Mouse (Mus musculus) c-Kit-positive CD71-positive TER-119-positive erythroid progenitor cells, embryonic 14.5 days (primary cell): ENCODE data around the gene Mapk3.
"Not testable (repeated sequence)": the region's sequence is repeated elsewhere in the genome, so short reads cannot be mapped to it uniquely, and the experiment has no call there.

Experiments used
- DNase-seq: peaks from one replicate; pipeline ENCODE4 v3.0.0-alpha.2; 2013; ENCODE audit warnings: low spot score

Mapk3 gene

DNA sequence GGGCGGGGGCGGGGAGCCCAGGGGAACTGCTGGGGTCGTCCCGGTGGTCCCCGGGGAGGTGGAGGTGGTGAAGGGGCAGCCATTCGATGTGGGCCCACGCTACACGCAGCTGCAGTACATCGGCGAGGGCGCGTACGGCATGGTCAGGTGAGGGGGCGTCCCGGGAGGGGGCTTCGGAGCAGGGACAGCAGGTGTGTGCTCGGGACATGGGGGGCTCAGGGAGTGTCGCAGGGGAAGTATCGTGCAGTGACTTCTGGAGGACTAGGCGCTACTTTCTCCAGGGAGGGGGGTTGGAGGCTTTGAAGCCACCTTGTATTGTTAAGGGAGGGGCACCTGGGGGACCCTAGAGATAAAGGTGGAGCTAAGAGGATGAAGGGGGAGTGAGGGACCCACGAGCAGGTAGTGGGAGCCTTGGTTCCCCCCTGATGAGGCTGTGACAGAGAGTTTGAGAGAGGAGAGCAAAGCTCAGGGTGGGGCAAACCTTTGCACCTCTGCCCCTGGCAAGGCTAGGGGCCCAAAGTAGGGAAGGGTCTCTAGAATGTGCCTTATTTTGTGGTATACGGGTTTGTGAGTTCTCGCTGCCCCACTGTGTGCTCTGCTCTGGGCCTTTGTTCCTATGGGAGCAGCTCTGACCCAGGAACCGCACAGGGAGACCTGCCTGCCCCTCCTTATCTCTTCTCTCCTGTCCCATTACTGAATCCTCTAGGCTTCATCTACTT, 430 bp downstream of the Mapk3 start:
- DNase-seq = peak; percentile 28

DNA sequence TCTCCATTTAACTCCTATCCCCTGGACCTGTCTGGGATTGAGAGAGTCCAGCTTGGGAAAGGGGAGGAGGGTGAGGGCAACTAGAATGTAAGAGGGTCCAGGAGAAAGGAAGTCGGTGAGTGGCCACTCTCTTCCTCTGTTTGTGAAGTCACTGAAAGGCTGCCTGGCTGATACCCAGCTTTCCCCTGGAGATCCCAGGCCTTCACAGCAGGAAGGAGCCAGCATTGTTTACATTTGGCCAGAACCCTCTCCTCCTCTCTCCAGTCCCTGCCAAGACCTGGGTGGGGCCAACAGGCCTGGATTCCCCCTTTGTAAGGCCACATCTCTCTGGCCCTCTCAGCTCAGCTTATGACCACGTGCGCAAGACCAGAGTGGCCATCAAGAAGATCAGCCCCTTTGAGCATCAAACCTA, 996 bp downstream of the Mapk3 start:
- DNase-seq = no peak

DNA sequence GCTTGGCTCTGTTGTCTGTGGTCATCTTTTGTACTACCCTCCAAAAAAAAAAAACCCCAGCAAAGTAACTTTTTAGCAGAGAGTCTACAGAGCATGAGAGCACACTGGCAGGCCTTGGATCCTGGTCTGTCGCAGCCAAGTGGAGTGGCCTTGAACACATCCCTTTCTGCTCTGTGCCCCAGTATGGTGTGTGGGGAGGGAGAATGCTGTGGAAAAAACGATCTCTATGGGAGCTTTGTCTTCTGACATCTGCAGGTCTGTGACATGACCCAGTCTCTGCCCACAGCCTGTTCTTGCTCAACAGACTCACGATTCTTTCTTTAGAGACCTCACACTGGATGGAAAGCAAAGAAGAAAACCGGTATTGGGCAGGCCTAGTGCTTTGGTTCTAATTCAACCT, 1.6 kb downstream of the Mapk3 start:
- no peak for DNase-seq

DNA sequence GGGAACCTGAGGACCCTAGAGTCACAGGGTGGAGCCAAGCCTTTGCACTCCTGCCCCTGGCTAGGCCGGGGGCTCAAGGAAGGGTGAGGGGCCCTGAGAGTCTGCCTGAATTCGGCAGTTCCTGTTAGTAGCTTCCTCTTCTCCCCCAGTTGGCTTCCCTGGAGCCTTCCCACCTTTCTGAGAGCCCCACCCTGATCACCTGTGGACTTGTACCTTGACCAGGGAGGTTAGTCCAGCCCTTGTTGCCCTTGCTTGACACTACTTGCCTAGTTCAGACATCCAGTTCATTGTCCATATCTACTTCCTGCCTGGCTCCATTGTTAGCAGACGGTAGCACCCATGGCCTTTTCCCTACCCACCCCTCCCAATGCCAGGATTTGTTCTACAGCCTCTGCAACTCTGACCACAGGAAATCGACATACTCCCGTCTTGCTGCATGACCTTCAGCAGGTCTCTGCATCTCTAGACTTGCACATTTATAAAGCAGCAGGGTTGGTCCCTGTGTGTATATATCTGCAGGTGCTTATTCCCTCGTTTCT, 2.2 kb downstream of the Mapk3 start:
- DNase-seq = no peak

DNA sequence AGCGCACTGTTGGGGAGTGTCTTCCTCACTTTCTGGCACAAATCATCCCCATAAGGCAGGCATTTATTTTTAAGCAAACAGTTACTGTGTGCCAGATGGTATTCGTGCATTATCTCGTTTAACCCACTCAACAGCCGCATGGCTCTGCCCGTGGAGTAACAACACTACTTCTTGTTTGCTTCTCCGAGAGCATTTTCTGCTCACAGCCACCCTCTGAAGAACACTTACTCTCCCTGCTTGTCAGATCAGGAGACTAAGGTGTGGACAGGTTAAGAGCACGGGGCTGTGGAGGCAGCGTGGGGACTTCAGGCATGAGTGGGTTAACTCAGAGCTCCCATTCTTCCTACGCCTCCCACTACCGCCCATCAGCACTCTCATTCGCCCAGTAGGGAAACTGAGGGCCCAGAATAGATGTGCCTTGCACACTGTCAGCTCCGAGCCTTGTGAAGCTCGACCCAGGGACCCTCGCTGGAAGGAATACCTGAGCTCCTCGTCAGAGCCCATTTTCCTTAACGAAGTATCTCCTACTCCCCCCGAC, 3.1 kb downstream of the Mapk3 start:
- no peak for DNase-seq

DNA sequence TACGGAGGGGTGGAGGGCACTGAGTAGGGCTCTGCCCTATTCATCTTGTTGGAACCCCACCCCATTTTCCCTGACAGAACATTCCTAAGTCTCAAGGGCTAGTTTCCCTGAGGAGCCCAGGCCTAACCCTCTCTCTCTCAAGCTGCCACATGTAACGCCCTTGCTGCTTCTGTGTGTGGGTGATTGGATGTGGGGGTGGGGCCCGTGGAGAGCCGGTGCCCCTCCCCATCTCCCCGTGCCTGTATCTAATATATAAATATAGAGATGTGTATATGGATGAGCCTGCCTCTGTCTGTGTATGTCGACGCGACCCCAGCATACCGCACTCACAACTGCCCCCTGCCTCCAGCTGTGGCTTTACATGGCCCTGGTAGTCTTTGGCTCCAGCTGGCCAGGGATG, 6.1 kb downstream of the Mapk3 start:
- DNase-seq = no peak

DNA sequence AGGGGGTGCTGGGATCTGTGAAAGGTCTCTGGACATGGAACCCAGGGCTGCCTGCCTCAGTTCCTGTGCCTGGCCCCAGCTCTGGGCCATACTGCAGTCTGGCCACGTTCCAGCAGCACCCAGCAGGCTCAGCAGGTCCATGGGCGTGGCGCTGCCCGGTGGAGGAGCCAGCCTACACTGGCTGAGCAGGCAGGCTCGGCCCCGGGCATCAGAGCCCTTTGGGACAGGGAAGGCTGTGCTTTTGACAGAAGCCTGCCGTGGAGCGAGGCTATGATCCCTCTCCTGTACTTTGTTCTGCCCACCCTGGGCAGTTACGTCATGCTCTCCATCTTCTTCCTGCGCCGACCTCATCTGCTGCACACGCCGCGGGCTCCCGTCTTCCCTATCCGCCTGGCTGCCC, 6.8 kb downstream of the Mapk3 start, which contains the start of gene Gdpd3:
Gdpd3 (plus strand) TSS at position 134 of the 400 bp plus-strand sequence.
- no peak for DNase-seq

DNA sequence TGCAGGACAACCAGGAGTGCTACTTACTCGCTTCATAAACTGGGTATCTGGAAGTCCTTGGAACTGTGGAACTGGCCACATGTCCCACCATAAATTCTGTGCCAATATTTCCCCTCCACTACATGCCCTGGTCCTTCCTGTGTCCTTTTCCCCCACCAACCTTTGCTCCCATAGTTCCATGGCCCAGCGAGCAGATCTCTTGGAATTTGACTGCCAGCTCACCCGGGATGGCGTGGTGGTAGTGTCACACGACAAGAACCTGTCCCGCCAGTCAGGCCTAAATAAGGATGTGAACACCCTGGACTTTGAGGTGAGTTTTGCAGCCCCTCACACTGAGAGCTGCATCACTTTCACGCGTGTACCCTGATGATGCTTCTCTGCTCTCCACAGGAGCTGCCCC, 7.6 kb downstream of the Mapk3 start:
- DNase-seq = no peak

DNA sequence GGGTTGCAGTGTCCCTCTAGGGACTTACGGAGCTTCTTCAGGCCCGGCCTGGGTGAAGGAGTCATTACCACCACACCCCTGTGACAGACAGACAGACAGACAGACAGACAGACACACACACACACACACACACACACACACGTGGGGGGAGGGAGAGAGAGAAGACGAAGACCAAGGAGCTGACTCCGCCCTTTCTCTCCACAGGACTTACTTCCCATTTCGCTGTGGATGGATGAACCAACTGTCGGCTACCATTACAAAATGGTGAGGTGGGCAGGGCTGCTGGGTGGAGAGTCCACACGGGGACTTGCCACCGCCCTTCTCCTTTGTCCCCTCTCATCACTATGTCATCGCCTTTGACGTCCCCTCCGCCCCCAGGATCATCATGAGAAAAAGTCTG, 11.4 kb downstream of the Mapk3 start:
- no peak for DNase-seq

DNA sequence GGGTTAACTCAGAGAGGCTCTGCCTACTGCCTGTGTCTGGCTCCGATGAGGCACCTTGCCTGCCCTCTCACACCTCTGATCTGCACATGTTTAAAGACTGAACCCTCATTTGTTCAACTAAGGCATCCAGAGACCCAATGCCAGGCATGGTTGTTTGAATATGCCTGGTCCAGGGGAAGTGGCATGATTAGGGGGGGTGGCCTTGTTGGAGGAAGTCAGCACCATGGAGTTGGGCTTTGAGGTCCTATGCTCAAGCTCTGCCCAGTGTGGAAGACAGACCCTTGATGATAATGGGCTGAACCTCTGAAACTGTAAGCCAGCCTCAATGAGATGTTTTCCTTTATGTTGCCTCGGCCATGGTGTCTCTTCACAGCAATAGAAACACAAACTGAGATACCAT, 13.9 kb downstream of the Mapk3 start:
- DNase-seq = no peak

DNA sequence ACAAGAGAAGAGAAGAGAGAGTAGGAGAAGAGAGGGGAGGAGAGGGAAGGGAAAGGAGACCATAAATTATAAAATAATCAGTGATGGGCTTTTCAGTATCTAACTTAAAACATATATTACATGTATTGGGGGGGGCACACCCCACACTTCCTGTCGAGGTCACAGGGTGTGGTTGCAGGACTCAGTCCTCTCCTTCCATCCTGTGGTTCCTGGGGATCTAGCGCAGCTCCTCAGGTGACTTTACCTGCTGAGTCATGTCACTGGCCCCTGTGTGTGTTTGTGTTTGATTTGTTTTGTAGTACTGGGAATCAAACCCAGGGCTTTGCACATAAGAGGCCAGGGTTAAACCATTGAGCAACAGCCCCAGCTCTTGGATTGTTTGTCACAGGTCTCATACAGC, 15.1 kb downstream of the Mapk3 start:
- no peak for DNase-seq

DNA sequence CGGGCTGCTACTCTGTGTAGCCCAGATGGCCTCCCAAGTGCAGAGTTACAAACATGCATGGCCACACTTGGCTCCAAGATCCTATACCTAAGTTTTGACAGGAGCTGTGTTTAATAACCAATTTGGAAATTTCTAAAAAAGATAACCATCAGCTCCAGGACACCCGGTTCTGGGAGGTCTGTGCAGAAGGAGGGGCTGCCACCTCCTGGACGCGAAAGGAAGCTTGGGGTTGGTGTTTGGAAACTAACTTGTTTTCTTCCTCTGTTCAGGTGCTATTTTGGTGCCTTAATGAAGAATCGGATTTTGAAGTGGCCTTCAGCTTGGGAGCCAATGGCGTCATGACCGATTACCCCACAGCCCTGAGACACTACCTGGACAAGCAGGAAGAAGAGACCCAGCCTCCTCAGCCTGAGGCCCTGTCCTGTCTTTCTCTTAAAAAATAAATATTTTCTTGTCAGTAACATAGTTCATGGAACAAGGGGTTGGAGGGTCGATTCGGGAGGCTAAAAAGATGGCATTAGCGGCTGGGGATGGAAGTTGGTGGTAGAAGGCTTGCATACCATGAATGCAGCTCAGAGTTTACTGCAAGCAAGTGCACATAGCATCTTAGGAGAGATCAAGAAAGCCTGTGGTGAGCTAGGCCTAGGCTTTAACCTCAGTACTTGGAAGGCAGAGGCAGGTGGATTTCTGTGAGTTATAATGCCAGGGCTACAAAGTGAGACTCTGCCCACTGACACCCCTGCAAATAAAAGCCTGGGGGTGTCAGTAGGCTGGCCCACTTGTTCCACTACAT, 16.0 kb downstream of the Mapk3 start:
- no peak for DNase-seq

DNA sequence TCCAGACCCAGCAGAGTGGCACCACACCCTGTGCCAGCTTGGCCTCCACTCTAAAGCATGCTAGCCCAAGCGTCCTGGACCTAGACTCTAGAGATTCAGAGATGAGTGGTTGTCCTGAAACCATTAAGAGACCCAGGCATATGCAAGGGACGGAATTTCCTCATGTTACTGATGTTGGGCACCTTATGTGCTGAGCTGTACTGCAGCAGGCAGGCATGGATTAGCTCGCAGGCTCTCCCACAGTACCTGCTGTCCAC, 16.5 kb downstream of the Mapk3 start:
- no peak for DNase-seq

DNA sequence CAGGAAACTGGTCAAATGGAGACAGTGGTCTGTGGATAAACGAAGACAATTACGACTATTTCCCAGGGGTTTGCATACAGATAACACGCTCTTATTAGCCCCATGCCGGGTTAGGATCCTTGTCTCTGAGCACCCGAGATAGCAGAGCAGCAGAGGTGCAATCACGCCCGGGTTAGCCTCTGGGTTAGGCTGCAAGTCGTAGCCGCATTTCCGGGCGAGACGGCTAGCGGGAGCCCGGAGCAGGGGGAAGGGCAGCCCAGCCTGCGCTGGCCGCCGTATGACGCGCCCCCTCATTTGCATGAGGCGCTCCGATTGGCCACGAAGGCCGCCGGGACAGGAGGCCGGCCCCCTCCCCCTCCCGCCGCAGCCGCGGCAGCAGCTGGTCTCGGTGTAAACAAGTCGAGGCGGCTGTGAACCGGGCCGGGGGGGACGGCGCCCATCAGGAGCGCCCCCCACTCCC, 17.2 kb downstream of the Mapk3 start, which contains the start of gene Ypel3:
Ypel3 (plus strand) TSS at position 358 of the 460 bp plus-strand sequence.
- DNase-seq = peak; percentile 84

DNA sequence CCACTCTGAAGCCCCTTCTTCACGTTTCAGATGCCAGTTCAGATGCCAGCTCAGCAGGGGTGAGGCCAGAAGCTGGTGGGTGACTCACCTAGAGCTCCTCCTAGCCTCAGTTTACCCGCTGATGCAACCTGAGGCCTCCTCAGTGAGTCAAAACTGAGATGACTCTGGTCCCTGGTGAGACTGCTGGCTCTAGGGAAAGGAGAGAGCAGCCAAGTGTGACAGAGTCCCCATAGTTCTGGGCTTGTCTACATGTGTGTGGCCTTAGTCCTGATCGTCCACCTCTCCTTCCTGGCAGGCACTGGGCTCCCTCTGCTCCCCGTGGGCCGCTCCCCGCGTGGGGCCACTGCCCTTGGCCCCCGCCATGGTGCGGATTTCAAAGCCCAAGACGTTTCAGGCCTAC, 18.1 kb downstream of the Mapk3 start:
- no peak for DNase-seq

DNA sequence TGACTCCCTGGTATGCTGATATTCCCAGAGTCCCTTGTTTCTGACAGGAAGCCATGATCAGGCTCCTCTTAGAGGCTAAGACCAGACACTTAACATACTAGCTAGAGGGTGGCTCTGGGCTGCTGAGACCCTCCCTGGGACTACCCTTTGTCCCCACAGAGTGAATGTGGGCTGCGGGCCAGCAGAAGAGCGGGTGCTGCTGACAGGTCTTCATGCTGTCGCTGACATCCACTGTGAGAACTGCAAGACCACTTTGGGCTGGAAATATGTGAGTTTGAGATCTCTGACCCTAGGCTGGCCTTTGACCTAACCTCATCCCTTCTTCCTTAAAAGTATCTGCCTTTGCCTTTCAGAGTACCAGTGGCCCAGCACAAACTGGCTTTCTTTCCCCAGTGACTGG, 18.7 kb downstream of the Mapk3 start:
- DNase-seq = no peak

DNA sequence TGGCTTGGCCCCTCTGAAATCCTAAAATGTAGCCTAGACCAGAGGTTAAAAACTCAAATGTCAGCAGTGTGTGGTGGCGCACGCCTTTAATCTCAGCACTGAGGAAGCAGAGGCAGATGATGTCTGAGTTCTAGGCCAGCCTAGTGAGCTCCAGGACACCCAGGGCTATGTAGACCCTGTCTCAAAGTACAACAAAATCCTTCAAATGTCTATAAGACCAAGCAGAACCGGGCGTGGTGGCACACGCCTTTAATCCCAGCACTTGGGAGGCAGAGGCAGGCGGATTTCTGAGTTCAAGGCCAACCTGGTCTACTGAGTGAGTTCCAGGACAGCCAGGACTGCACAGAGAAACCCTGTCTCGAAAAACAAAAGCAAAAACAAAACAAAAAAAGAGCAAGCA, 19.7 kb downstream of the Mapk3 start:
- not testable (repeated sequence) for DNase-seq

DNA sequence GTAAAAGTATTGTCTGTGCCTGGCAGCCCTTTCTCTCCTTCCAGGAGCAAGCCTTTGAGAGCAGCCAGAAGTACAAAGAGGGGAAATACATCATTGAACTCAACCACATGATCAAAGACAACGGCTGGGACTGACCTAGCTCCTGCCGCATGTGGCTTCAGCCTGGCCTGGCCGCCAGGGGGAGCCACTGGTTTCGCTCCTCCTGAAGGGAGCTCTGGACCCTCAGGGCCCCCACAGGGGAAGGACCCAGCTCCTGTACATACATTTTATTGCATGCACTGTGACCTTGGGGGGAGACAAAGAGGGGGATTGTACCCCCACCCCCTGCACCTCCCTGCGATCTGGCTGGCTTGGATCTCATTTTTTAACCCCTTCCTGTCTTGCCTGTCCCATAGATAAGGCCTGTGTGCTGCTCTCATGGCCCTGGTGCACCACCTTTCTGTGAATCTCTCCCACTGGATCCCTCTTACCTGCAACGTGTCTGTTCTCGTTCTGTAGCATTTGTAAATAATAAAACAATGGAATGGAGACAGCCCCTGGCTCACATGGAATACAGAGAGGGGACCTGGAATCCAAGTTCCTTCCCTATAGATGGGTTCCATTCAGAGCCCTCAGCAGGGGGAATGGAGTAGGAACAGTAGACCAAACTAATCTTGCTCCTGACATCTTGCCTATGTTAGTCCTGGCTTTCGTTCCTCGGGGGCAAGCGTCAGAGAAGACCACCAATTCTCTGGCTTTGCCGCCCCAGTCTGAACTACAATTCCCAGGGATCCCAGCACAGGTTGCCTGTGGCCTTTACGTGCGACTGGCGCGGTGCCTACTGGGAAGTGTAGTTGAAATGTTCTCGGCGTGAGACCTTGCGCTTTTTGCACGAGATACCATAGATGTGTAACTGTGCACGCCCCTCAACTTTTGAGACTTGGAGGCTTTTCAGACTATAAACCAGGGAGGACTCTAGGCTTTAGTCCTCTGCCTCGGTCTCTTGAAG, 20.9 kb downstream of the Mapk3 start:
- peak; percentile 82 for DNase-seq

DNA sequence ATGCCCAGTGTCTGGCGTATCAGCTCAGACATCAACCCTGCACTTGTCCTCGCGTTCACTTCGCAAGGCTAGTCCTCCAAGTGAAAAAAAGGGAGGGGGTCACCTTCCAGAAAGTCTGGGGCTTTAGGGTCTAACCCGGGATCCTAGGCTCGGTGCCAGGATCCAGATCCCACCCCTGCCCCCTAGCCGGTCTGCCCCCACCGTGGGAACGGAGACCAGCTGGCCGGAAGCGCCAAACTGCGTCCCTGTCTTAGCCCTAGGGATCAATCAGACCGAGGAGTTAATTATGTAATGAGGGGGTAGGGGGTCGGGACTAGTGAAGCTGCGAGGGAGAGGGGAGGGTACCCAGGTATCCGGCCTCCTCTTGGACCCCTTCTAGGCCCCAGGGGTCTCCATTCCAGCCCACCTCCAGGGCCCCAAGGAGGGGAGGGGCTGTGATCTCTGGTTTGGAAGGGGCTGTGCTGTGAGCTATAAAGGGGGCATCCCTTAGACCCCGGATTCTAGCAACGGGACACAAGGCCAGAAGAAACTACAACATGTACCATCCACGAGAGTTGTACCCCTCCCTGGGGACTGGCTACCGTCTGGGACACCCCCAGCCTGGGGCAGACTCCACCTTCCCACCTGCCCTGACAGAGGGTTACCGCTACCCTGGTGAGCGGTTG, 21.7 kb downstream of the Mapk3 start, which contains the start of gene Tbx6:
Tbx6 (plus strand) TSS at position 513 of the 665 bp plus-strand sequence.
- no peak for DNase-seq

DNA sequence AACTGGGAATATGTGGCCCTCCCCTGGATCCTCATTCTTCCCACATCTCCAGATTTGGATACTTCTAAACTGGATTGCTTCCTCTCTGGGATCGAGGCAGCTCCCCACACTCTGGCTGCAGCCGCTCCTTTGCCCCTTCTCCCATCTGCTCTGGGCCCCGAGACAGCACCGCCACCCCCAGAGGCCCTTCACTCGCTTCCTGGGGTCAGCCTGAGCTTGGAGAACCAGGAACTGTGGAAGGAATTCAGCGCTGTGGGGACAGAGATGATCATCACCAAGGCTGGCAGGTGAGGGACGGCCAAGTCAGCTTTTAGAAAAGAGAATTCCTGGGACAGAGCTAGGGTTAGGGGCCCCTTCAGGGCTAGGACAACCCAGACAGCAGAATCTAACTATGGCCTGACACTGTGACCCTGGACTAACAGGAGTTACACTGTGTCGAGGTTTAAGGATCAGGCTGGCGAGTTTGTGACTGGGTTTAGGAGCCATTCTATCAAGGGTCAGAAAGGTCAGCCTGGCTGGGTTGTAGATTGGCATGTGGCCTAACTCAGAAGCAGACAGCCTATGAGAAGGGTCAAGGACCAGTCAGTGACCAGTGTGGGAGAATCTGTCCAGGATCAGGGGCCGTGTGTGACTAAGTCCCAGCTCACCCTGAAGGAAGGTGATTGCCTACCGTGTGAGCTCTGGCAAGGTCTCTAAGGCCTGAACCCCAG, 22.4 kb downstream of the Mapk3 start:
- DNase-seq = no peak

DNA sequence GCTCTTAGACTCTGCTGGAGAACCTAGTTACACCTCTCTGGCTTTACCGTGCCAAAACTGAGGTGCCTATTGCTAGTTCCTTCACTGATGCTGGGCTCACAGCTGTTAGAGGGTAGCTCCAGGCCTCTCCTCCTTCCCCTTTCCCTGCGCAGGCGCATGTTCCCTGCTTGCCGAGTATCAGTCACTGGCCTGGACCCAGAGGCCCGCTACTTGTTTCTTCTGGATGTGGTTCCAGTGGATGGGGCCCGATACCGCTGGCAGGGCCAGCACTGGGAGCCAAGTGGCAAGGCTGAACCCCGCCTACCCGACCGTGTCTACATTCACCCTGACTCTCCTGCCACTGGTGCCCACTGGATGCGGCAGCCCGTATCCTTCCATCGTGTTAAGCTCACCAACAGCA, 23.3 kb downstream of the Mapk3 start:
- no peak for DNase-seq
